Mouse (Mus musculus) naive thymus-derived CD4-positive, alpha-beta T cell, adult 5 months (primary cell): ENCODE measurements around the gene 5730409E04Rik. TPM values are rescaled to one million over a fixed set of nuclear protein-coding genes. Genes with fewer than 3 reads are reported as not detected.

Source experiments
- polyA plus RNA-seq: library from polyadenylated mRNA; unstranded; fragments of 100-300 nt; shearing (Covaris generic); gene quantifications from one replicate; pipeline ENCODE4 v1.2.1, GENCODE M21; 2017

The 5730409E04Rik gene
- not detected for polyA plus RNA-seq

GRCm38 (mm10) chr4:126609606-126610181, at the start of gene 5730409E04Rik:
5730409E04Rik (plus strand) TSS chr4:126609818.

Other genes starting within 250 kb of the 5730409E04Rik start
- 33.4 TPM for gene Ago3, start 180.3 kb upstream of the 5730409E04Rik start, polyA plus RNA-seq
- 4.7 TPM for gene Ago1, start 141.2 kb upstream of the 5730409E04Rik start, polyA plus RNA-seq
- gene Ago4, start 76.3 kb upstream of the 5730409E04Rik start, polyA plus RNA-seq = not detected
- 1.7 TPM for gene Clspn, start 52.9 kb upstream of the 5730409E04Rik start, polyA plus RNA-seq
- gene Psmb2, start 67.8 kb downstream of the 5730409E04Rik start, polyA plus RNA-seq = 201 TPM
- not detected for gene Tfap2e, start 126.4 kb downstream of the 5730409E04Rik start, polyA plus RNA-seq
- 45.4 TPM for gene Ncdn, start 143.6 kb downstream of the 5730409E04Rik start, polyA plus RNA-seq
- gene AU040320, start 143.7 kb downstream of the 5730409E04Rik start, polyA plus RNA-seq = 35.8 TPM